Mouse (Mus musculus): ENCODE results near the gene Cbx7.

Cbx7 gene

GRCm38 (mm10) chr15:80000694-80001093 lies 29.8 kb upstream of the Cbx7 start:
- DNase-seq, result no peak

GRCm38 (mm10) chr15:79997988-79998387 lies 27.1 kb upstream of the Cbx7 start:
- no peak for DNase-seq

GRCm38 (mm10) chr15:79996781-79997180 lies 25.9 kb upstream of the Cbx7 start:
- no peak for DNase-seq

GRCm38 (mm10) chr15:79995552-79995951 lies 24.6 kb upstream of the Cbx7 start:
- DNase-seq, result no peak

- no peak for DNase-seq
Measured at GRCm38 (mm10) chr15:79994566-79994965, 23.6 kb upstream of the Cbx7 start.

- DNase-seq, result no peak
Measured at GRCm38 (mm10) chr15:79986182-79986581, 15.3 kb upstream of the Cbx7 start.

GRCm38 (mm10) chr15:79985471-79985870 lies 14.6 kb upstream of the Cbx7 start:
- no peak for DNase-seq

GRCm38 (mm10) chr15:79984152-79984551 lies 13.2 kb upstream of the Cbx7 start:
- DNase-seq, result no peak

- no peak for DNase-seq
Measured at GRCm38 (mm10) chr15:79980716-79981115, 9.8 kb upstream of the Cbx7 start.

- DNase-seq, result no peak
Measured at GRCm38 (mm10) chr15:79972186-79972585, 1.3 kb upstream of the Cbx7 start.

- DNase-seq, result no peak
Measured at GRCm38 (mm10) chr15:79970491-79970890, 428 bp downstream of the Cbx7 start.

- no peak for DNase-seq
Measured at GRCm38 (mm10) chr15:79967346-79967745, 3.6 kb downstream of the Cbx7 start.

GRCm38 (mm10) chr15:79964376-79964775 lies 6.5 kb downstream of the Cbx7 start:
- no peak for DNase-seq

- peak; percentile 42 for DNase-seq
Measured at GRCm38 (mm10) chr15:79962661-79963060, 8.3 kb downstream of the Cbx7 start.

- DNase-seq, result no peak
Measured at GRCm38 (mm10) chr15:79961366-79961921, 9.5 kb downstream of the Cbx7 start.

- no peak for DNase-seq
Measured at GRCm38 (mm10) chr15:79958418-79958817, 12.5 kb downstream of the Cbx7 start.

GRCm38 (mm10) chr15:79956559-79956958 lies 14.4 kb downstream of the Cbx7 start:
- DNase-seq, result no peak

GRCm38 (mm10) chr15:79953470-79953869 lies 17.4 kb downstream of the Cbx7 start:
- DNase-seq, result no peak

GRCm38 (mm10) chr15:79952504-79953231 lies 18.3 kb downstream of the Cbx7 start:
- no peak for DNase-seq

GRCm38 (mm10) chr15:79951730-79952503 lies 19.0 kb downstream of the Cbx7 start:
- DNase-seq, result no peak

GRCm38 (mm10) chr15:79951226-79951625 lies 19.7 kb downstream of the Cbx7 start:
- no peak for DNase-seq

- peak; percentile 59 for DNase-seq
Measured at GRCm38 (mm10) chr15:79950250-79951025, 20.5 kb downstream of the Cbx7 start.

GRCm38 (mm10) chr15:79947681-79948080 lies 23.2 kb downstream of the Cbx7 start:
- DNase-seq, result no peak

Data from right cerebral cortex, adult 18-20 months (tissue).